ENCODE assay signal across 12 mouse cellular contexts in genomic region chr9:83589680-83590467, GRCm38 (mm10). TPM values are rescaled to one million over a fixed set of nuclear protein-coding genes. Genes with fewer than 3 reads are reported as not detected.
DNase-seq lines count a peak whose midpoint lies in the region; ATAC-seq lines count a peak whose summit lies in the region.
"Had no signal": no experiment of that assay in that cellular context is flagged by ENCODE, and none has a peak within 500 bp of the region (broad histone marks: within the 10 kb centered on the region; RNA-seq: fewer than 3 reads in every experiment).

No protein-coding gene starts in this region.

- DNase-seq in embryo, embryonic 10 days (ENCODE audit: low spot score) = peak; percentile 41
- no peak for DNase-seq in embryo, embryonic 9.5 days (ENCODE audit: extremely low spot score)
- DNase-seq in neural tube, embryonic 10.5 days (ENCODE audit: extremely low spot score, low spot score) = no peak
- no peak for DNase-seq in midbrain, embryonic 10.5 days (ENCODE audit: low spot score)
- no peak for DNase-seq in left cerebral cortex, postnatal 4 days
- DNase-seq in kidney, adult 11 months = no peak
- no peak for DNase-seq in ovary, postnatal 36 days (ENCODE audit: low spot score)
- DNase-seq: gastrocnemius, postnatal 36 days; kidney, postnatal 25 days; liver, postnatal 0 days; right cerebral cortex, postnatal 14 days had no signal

- 46% methylated on average over 14 of the region's 14 CpGs for WGBS in neural tube, embryonic 12.5 days
- WGBS in midbrain, embryonic 10.5 days = 64% methylated on average over 14 of the region's 14 CpGs

- no peaks in the 10 kb centered on the region for H3K36me3 ChIP-seq in neural tube, embryonic 12.5 days
- no peaks in the 10 kb centered on the region for H3K36me3 ChIP-seq in midbrain, embryonic 10.5 days

- no peak overlapping the region for H3K4me3 ChIP-seq in neural tube, embryonic 12.5 days
- H3K4me3 ChIP-seq in midbrain, embryonic 10.5 days = no peak overlapping the region

- ATAC-seq in neural tube, embryonic 12.5 days (ENCODE audit: low FRiP score, low read depth) = no peak
- ATAC-seq: liver, postnatal 0 days had no signal

- H3K27me3 ChIP-seq in neural tube, embryonic 12.5 days (replicated peaks) = no peaks in the 10 kb centered on the region
- no peaks in the 10 kb centered on the region for H3K27me3 ChIP-seq in midbrain, embryonic 10.5 days (ENCODE audit: low read depth, poor library complexity, severe bottlenecking)

- intact Hi-C loops in left cerebral cortex, postnatal 4 days (cut with DNase I) = no loop called here

- no peak overlapping the region for H3K4me2 ChIP-seq in neural tube, embryonic 12.5 days (replicated peaks)

- 0 out of 2 replicates have a peak overlapping the region, but pooled peaks have one; percentile 7 for H3K27ac ChIP-seq in neural tube, embryonic 12.5 days
- peak overlapping the region; percentile 52 for H3K27ac ChIP-seq in midbrain, embryonic 10.5 days (replicated peaks)

- H3K9ac ChIP-seq in neural tube, embryonic 12.5 days = no peak overlapping the region
- H3K9ac ChIP-seq: liver, postnatal 0 days had no signal

- H3K4me1 ChIP-seq in neural tube, embryonic 12.5 days = peaks cover 8% of the 10 kb centered on the region; the same call in 1 of the 2 replicates
- peaks cover 26% of the 10 kb centered on the region for H3K4me1 ChIP-seq in midbrain, embryonic 10.5 days

- no peaks in the 10 kb centered on the region for H3K9me3 ChIP-seq in neural tube, embryonic 12.5 days
- no peaks in the 10 kb centered on the region for H3K9me3 ChIP-seq in midbrain, embryonic 10.5 days (replicated peaks)

RNA-seq across cellular contexts. Expression of gene Sh3bgrl2, which starts 41.7 kb away (rescaled TPM):
- polyA plus RNA-seq in neural tube, embryonic 12.5 days (2016; fragmentation: Nextera tagmentation; extraction: Ambion mirVana) = 5.9 and 7.0 TPM in 2 replicates
- polyA plus RNA-seq in midbrain, embryonic 10.5 days (2016; fragmentation: Nextera tagmentation; extraction: Ambion mirVana) = 8.5 and 11.0 TPM in 2 replicates
- 10 to 100 TPM; 12.7 to 14.1 TPM for total RNA-seq in left cerebral cortex, postnatal 4 days (2021)
